Mouse (Mus musculus) ovary, adult 10 weeks (tissue): ENCODE measurements around the gene Tmem209. TPM values are rescaled to one million over a fixed set of nuclear protein-coding genes. Genes with fewer than 3 reads are reported as not detected.

ENCODE experiments used
- polyA plus RNA-seq: library from polyadenylated mRNA; stranded (reverse); fragments of 350-450 nt; fragmentation: Illumina TruSeq; extraction: RNeasy Lipid Tissue Mini Kit (QIAGEN cat#74804); gene quantifications from one replicate; pipeline ENCODE4 v1.2.3, GENCODE M21; 2014

Gene Tmem209
- polyA plus RNA-seq: 97.8 TPM

GRCm38 (mm10) chr6:30509265-30510239 is at the start of gene Tmem209, which contains the start of gene Ssmem1:
Gene Tmem209 (minus strand): TSS chr6:30509783.
Gene Ssmem1 (plus strand): TSS chr6:30509849.

GRCm38 (mm10) chr6:30541009-30541799 is 31.6 kb upstream of the Tmem209 start, which contains the start of gene Cpa2:
Gene Cpa2 (plus strand): TSS chr6:30541582.

Other genes starting within 250 kb of the Tmem209 start
- gene Ube2h, start 205.2 kb downstream of the Tmem209 start, polyA plus RNA-seq: 134 TPM
- gene Zc3hc1, start 118.8 kb downstream of the Tmem209 start, polyA plus RNA-seq: 4.2 TPM
- gene Klhdc10, start 107.9 kb downstream of the Tmem209 start, polyA plus RNA-seq: 57.8 TPM
- gene Ssmem1, start 66 bp upstream of the Tmem209 start, polyA plus RNA-seq: 0.34 TPM
- gene Cpa2, start 31.8 kb upstream of the Tmem209 start, polyA plus RNA-seq: 1.8 TPM
- gene Cpa4, start 58.6 kb upstream of the Tmem209 start, polyA plus RNA-seq: not detected
- gene Cpa5, start 101.2 kb upstream of the Tmem209 start, polyA plus RNA-seq: not detected
- gene Cpa1, start 129.4 kb upstream of the Tmem209 start, polyA plus RNA-seq: 0.88 TPM
- 18.6 TPM for gene Cep41, start 184.0 kb upstream of the Tmem209 start, polyA plus RNA-seq
- 38.5 TPM for gene Mest, start 213.8 kb upstream of the Tmem209 start, polyA plus RNA-seq